Mouse (Mus musculus) lung, adult 2 months (tissue): Measurements from ENCODE around the gene Cdk15.

ENCODE experiments used
- CTCF ChIP-seq: fragments of 200-500 bp; IDR thresholded peaks from 2 replicates; pipeline ENCODE4 v1.5.1; 2011; ENCODE audit warnings: mild to moderate bottlenecking, low read length, control low read depth; ENCODE audit not compliant: insufficient read depth
- POLR2A ChIP-seq: fragments of 200-500 bp; IDR thresholded peaks from 2 replicates; pipeline ENCODE4 v1.6.1; 2011; ENCODE audit warnings: low read depth, mild to moderate bottlenecking, control low read depth, low read length, borderline replicate concordance; ENCODE audit errors: extremely low read depth

GRCm38 (mm10) chr1:59381483-59381882 is 124.8 kb downstream of the Cdk15 start:
- TF ChIP-seq CTCF (no peak), POLR2A (no peak)
